Mouse (Mus musculus) gonadal fat pad, adult 2 months (tissue): ENCODE results near the gene Ncmap. TPM values are rescaled to one million over a fixed set of nuclear protein-coding genes. Genes with fewer than 3 reads are reported as not detected.

ENCODE experiments used
- DNase-seq: peaks from one replicate; pipeline ENCODE4 v3.0.0-alpha.2; 2012; ENCODE audit warnings: low read depth
- polyA plus RNA-seq: library from polyadenylated mRNA; depleted of rRNA; stranded (reverse); fragments of >200 nt; gene quantifications from 2 replicates; pipeline ENCODE4 v1.2.3, GENCODE M21; 2012; rRNA removed

The Ncmap gene
- polyA plus RNA-seq, 1 experiment: 11.1 TPM

GRCm38 (mm10) chr4:135353066-135353793, 44.8 kb downstream of the Ncmap start, which contains the start of gene Srrm1:
Gene Srrm1 (minus strand): TSS chr4:135353321.
- peak; percentile 70 for DNase-seq

DNA sequence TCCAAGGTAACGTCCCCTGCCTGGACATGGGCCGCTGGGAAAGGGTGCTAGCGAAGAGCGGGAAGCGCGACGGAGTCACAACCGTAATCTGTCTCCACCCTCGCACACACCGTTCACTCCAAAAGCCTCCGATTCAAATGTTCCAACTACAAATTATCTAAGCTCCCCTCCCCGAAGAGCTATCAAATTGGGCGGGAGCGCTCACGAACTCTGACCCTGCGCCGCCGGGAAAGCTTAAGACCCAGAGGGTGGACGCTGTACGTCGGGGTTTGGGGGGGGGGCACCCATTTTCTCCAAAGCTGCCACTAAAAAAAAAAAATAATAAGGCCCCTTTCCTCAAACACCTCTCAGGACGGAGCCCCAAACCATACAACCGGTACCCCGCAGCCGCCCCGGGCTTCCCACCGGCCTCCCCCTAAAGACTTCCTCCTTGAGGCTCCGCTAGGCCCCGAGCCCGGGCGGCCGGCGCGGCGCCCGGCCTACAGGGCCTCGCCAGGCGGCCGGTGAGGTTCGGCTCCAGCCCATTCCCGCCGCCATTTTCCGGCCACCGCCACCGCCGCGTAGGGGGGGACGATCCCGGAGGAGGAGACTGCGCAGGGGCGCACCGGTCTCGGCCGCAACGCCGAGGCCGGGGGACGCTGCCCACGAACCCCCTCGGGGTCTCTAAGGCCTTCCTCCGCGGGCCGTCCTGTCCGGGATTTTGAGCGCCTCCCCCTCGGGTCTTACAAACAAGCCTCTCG, 45.5 kb downstream of the Ncmap start:
- DNase-seq: no peak

GRCm38 (mm10) chr4:135337376-135337942, 60.6 kb downstream of the Ncmap start:
- no peak for DNase-seq

- no peak for DNase-seq
Measured at GRCm38 (mm10) chr4:135336023-135336357, 62.0 kb downstream of the Ncmap start.

DNA sequence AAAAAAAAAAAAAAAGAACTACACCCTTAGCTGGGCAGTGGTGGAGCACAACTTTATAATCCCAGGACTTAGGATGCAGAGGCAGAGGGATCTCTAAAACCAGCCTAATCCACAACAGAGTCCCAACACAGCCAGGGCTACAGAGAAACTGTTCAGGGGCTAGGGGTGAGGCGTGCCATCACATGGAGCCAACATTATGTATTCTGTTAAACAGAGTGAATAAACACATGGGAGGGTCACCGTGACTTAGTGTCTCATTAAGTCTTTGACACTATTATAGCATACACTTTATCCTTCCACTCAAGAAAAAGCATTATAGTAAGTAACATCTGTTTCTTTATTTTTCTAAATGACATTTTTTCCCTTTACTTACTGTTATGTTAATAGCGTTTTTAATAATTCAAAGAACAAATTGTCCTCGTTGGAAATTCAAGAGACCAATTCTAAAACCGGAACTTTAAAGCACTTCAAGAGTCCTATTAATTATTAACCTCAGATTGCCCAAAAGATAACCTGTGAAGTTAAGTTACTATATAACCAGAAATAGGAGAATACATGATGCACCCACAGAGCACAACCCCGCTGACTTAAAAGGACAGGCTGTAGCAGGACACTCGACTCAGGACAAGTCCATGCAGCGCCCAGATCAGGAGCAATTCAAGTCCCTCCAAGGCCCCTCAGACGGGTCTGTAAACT, 62.6 kb downstream of the Ncmap start:
- no peak for DNase-seq

DNA sequence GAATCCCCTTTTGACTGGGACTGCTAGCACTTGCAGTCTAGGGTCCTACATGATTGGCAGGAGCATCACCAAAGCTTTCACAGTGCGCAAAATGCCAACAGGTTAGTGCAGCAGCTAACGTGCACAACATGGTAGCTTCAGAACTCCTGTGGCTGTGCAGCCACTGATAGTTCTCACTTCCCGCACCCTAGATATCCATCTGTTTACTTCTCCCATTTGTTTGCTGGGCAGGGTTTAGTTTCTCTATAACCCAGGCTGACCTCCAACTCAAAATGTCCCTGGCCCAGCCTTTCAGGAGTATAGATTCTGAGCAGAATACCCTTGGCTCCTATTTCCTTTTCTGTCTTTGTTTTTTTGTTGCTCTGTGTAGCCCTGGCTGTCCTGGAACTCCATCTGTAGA, 71.6 kb downstream of the Ncmap start:
- no peak for DNase-seq

DNA sequence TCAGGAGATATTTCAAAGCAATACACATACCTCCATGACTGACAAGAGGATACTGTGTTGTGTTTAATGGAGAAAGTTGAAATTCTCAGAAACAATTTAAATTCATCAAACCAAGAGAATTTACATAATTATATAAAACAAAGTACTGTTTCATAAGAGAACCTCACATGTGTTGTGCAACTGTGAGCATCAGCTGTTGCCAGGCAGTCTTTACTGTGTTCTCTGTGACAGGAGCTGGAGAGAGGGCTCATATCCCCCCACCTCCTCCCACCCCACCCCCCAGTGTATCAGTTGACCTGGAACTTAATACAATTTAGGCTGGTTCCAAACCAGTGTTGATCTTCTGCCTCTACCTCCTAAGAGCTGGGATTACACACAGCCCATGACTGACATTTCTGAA, 72.0 kb downstream of the Ncmap start:
- no peak for DNase-seq

GRCm38 (mm10) chr4:135323021-135323420, 75.0 kb downstream of the Ncmap start:
- no peak for DNase-seq

Other genes with a start within 250 kb of the Ncmap start
- gene Clic4, start 125.4 kb downstream of the Ncmap start, polyA plus RNA-seq: 81.5 and 90.5 TPM in 2 replicates
- gene Srrm1, start 44.9 kb downstream of the Ncmap start, polyA plus RNA-seq: 35.4 and 62.4 TPM in 2 replicates
- 11.4 and 14.1 TPM in 2 replicates for gene Rcan3, start 35.6 kb upstream of the Ncmap start, polyA plus RNA-seq
- gene Stpg1, start 96.6 kb upstream of the Ncmap start, polyA plus RNA-seq: 0.49 and 0.90 TPM in 2 replicates
- gene Nipal3, start 96.8 kb upstream of the Ncmap start, polyA plus RNA-seq: 11.7 and 14.2 TPM in 2 replicates
- gene Grhl3, start 175.4 kb upstream of the Ncmap start, polyA plus RNA-seq: not detected in 2 replicates